Mouse (Mus musculus) MEL (cell line): ENCODE measurements at regions not wholly inside any gene's neighbourhood (a gene's known extent, or its start where the extent isn't known, plus 50 kb on each side); places are given as distances from the start of the nearest gene placed in this dataset.

Experiments
- DNase-seq: peaks from one replicate; pipeline ENCODE4 v3.0.0; 2011; ENCODE audit warnings: low read depth, low spot score
- H3K27ac ChIP-seq: 2 replicates; pipeline ENCODE4 v1.5.1; 2012; ENCODE audit warnings: low read depth, mild to moderate bottlenecking, control low read depth, low read length, moderate library complexity; ENCODE audit not compliant: control insufficient read depth
- H3K27me3 ChIP-seq, 2 experiments: fragments of 150-350 bp in 1 of 2; sonication (generic) in 1 of 2; 2 replicates each; pipeline ENCODE4 v1.6.1; 2012; ENCODE audit warnings: low read length in 2 of 2, mild to moderate bottlenecking in 2 of 2, improper control_type of control experiment in 1 of 2, moderate library complexity in 1 of 2; ENCODE audit not compliant: insufficient read depth in 2 of 2, control insufficient read depth in 1 of 2
- H3K36me3 ChIP-seq, 2 experiments: 2 replicates each; pipeline ENCODE4 v1.6.1; 2012 to 2014; ENCODE audit warnings: low read length in 2 of 2, improper control_type of control experiment in 1 of 2, inconsistent platforms in 1 of 2, mild to moderate bottlenecking in 1 of 2; ENCODE audit not compliant: insufficient read depth in 2 of 2, control insufficient read depth in 1 of 2
- H3K4me1 ChIP-seq, 2 experiments: fragments of 150-350 bp in 1 of 2; sonication (generic) in 1 of 2; 2 replicates each; pipeline ENCODE4 v1.6.1; 2012; ENCODE audit warnings: low read length in 2 of 2, improper control_type of control experiment in 1 of 2, mild to moderate bottlenecking in 1 of 2; ENCODE audit not compliant: insufficient read depth in 2 of 2, control insufficient read depth in 1 of 2
- H3K4me3 ChIP-seq, 2 experiments: fragments of 150-350 bp in 1 of 2; sonication (generic) in 1 of 2; 2 replicates each; pipeline ENCODE4 v1.5.1; 2012; ENCODE audit warnings: low read depth in 2 of 2, low read length in 2 of 2, mild to moderate bottlenecking in 2 of 2, moderate library complexity in 2 of 2, control low read depth in 1 of 2, improper control_type of control experiment in 1 of 2; ENCODE audit not compliant: control insufficient read depth in 1 of 2, insufficient read depth in 1 of 2
- H3K79me2 ChIP-seq: 2 replicates; pipeline ENCODE4 v1.6.1; 2012; ENCODE audit warnings: mild to moderate bottlenecking, low read length, moderate library complexity; ENCODE audit not compliant: control insufficient read depth, poor library complexity, insufficient read depth
- H3K9ac ChIP-seq: 2 replicates; pipeline ENCODE4 v1.6.1; 2012; ENCODE audit warnings: low read depth, mild to moderate bottlenecking, control low read depth, low read length, moderate library complexity; ENCODE audit not compliant: control insufficient read depth, poor library complexity, severe bottlenecking
- H3K9me3 ChIP-seq: fragments of 150-350 bp; sonication (generic); replicated peaks from 2 replicates; pipeline ENCODE4 v1.6.1; 2012; ENCODE audit warnings: mild to moderate bottlenecking, low read length, improper control_type of control experiment, moderate library complexity; ENCODE audit not compliant: insufficient read depth
- CHD1 ChIP-seq: IDR thresholded peaks from 2 replicates; pipeline ENCODE4 v1.6.1; 2012; ENCODE audit warnings: low read depth, mild to moderate bottlenecking, inconsistent platforms, low read length, improper control_type of control experiment
- CHD2 ChIP-seq: IDR thresholded peaks from 2 replicates; pipeline ENCODE4 v1.6.1; 2011; ENCODE audit warnings: low read length, improper control_type of control experiment
- CTCF ChIP-seq, 3 experiments: IDR thresholded peaks in 2 of 3; conservative IDR thresholded peaks in 1 of 3; 2 replicates each; pipeline ENCODE4 v1.5.1; 2011 to 2012; ENCODE audit warnings: low read length in 3 of 3, low read depth in 2 of 3, mild to moderate bottlenecking in 2 of 3, improper control_type of control experiment in 1 of 3, inconsistent platforms in 1 of 3, mixed read lengths in 1 of 3, moderate library complexity in 1 of 3; ENCODE audit not compliant: control insufficient read depth in 1 of 3, insufficient read depth in 1 of 3, poor library complexity in 1 of 3, severe bottlenecking in 1 of 3
- E2F4 ChIP-seq: IDR thresholded peaks from 2 replicates; pipeline ENCODE4 v1.6.1; 2011; ENCODE audit warnings: low read depth, low read length, improper control_type of control experiment, borderline replicate concordance
- ELF1 ChIP-seq: IDR thresholded peaks from 2 replicates; pipeline ENCODE4 v1.6.1; 2014; ENCODE audit warnings: low read depth, mild to moderate bottlenecking, inconsistent platforms, low read length, improper control_type of control experiment, moderate library complexity
- EP300 ChIP-seq, 2 experiments: IDR thresholded peaks; 2 replicates each; pipeline ENCODE4 v1.6.1; 2011; ENCODE audit warnings: improper control_type of control experiment in 2 of 2, low read length in 2 of 2, low read depth in 1 of 2, mild to moderate bottlenecking in 1 of 2
- ETS1 ChIP-seq: IDR thresholded peaks from 2 replicates; pipeline ENCODE4 v1.6.1; 2012; ENCODE audit warnings: low read depth, mild to moderate bottlenecking, inconsistent platforms, low read length, improper control_type of control experiment, moderate library complexity
- GABPA ChIP-seq: IDR thresholded peaks from 2 replicates; pipeline ENCODE4 v1.6.1; 2012; ENCODE audit warnings: low read depth, mild to moderate bottlenecking, inconsistent platforms, low read length, improper control_type of control experiment, moderate library complexity
- GATA1 ChIP-seq: IDR thresholded peaks from 2 replicates; pipeline ENCODE4 v1.6.1; 2011; ENCODE audit warnings: low read depth, low read length, improper control_type of control experiment
- HCFC1 ChIP-seq: IDR thresholded peaks from 2 replicates; pipeline ENCODE4 v1.6.1; 2012; ENCODE audit warnings: low read depth, mild to moderate bottlenecking, inconsistent platforms, low read length, improper control_type of control experiment, moderate library complexity
- KAT2A ChIP-seq: conservative IDR thresholded peaks from 2 replicates; pipeline ENCODE4 v1.6.1; 2012; ENCODE audit warnings: low read depth, low read length, improper control_type of control experiment, inconsistent platforms
- MAX ChIP-seq: IDR thresholded peaks from 2 replicates; pipeline ENCODE4 v1.6.1; 2011; ENCODE audit warnings: low read length, improper control_type of control experiment
- NRF1 ChIP-seq: IDR thresholded peaks from 2 replicates; pipeline ENCODE4 v1.6.1; 2014; ENCODE audit warnings: low read depth, mild to moderate bottlenecking, inconsistent platforms, low read length, improper control_type of control experiment, moderate library complexity; ENCODE audit not compliant: poor library complexity, insufficient read depth, severe bottlenecking
- POLR2AphosphoS2 ChIP-seq: IDR thresholded peaks from 2 replicates; pipeline ENCODE4 v1.6.1; 2011; ENCODE audit warnings: low read length, improper control_type of control experiment
- RAD21 ChIP-seq: IDR thresholded peaks from 2 replicates; pipeline ENCODE4 v1.6.1; 2011; ENCODE audit warnings: mild to moderate bottlenecking, low read depth, low read length, improper control_type of control experiment
- RCOR1 ChIP-seq: IDR thresholded peaks from 2 replicates; pipeline ENCODE4 v1.6.1; 2012; ENCODE audit warnings: low read depth, mild to moderate bottlenecking, inconsistent platforms, low read length, improper control_type of control experiment
- SMC3 ChIP-seq: IDR thresholded peaks from 2 replicates; pipeline ENCODE4 v1.6.1; 2011; ENCODE audit warnings: low read depth, low read length, improper control_type of control experiment
- TAL1 ChIP-seq: IDR thresholded peaks from 2 replicates; pipeline ENCODE4 v1.6.1; 2012; ENCODE audit warnings: mild to moderate bottlenecking, inconsistent platforms, low read length, moderate library complexity, mixed read lengths
- TCF12 ChIP-seq: IDR thresholded peaks from 2 replicates; pipeline ENCODE4 v1.6.1; 2014; ENCODE audit warnings: low read depth, mild to moderate bottlenecking, inconsistent platforms, low read length, improper control_type of control experiment, moderate library complexity
- USF1 ChIP-seq: IDR thresholded peaks from 2 replicates; pipeline ENCODE4 v1.6.1; 2014; ENCODE audit warnings: low read depth, mild to moderate bottlenecking, inconsistent platforms, low read length, improper control_type of control experiment, moderate library complexity
- USF2 ChIP-seq, 2 experiments: IDR thresholded peaks; 2 replicates each; pipeline ENCODE4 v1.6.1; 2011 to 2012; ENCODE audit warnings: improper control_type of control experiment in 2 of 2, low read length in 2 of 2, borderline replicate concordance in 1 of 2, inconsistent platforms in 1 of 2, low read depth in 1 of 2, mild to moderate bottlenecking in 1 of 2; ENCODE audit not compliant: insufficient read depth in 1 of 2
- ZC3H11A ChIP-seq: IDR thresholded peaks from 2 replicates; pipeline ENCODE4 v1.6.1; 2012; ENCODE audit warnings: low read depth, mild to moderate bottlenecking, inconsistent platforms, low read length, improper control_type of control experiment
- ZMIZ1 ChIP-seq: IDR thresholded peaks from 2 replicates; pipeline ENCODE4 v1.6.1; 2012; ENCODE audit warnings: low read depth, mild to moderate bottlenecking, inconsistent platforms, low read length, improper control_type of control experiment, moderate library complexity

- Histone ChIP-seq H3K79me2 (no peaks in the 10 kb centered on the region), H3K9me3 (no peaks in the 10 kb centered on the region), H3K9ac (no peak overlapping the region), H3K4me1 (no peaks in the 10 kb centered on the region), H3K4me3 (no peak overlapping the region), H3K36me3 (no peaks in the 10 kb centered on the region), H3K27me3 (no peaks in the 10 kb centered on the region), H3K27ac (no peak overlapping the region)
- no peak for DNase-seq
- TF ChIP-seq MAX (no peak), ZMIZ1 (no peak), TCF12 (no peak), EP300 (IDR thresholded peaks at IDR 0.05; ENCODE audit: low read depth in 1 of 2, low read length in 2 of 2) (no peak), CHD1 (no peak), GATA1 (no peak), USF2 (IDR thresholded peaks at IDR 0.05; ENCODE audit: borderline replicate concordance in 1 of 2, insufficient read depth in 1 of 2, low read depth in 1 of 2, low read length in 2 of 2) (no peak), TAL1 (no peak), NRF1 (no peak), ETS1 (no peak), E2F4 (no peak), ELF1 (no peak), CHD2 (no peak), SMC3 (no peak)
Measured at GRCm38 (mm10) chr6:102913776-102914175, 340.9 kb upstream of the Cntn3 start.

- DNase-seq: no peak
- H3K27me3 ChIP-seq: no peaks in the 10 kb centered on the region
- H3K9me3 ChIP-seq: no peaks in the 10 kb centered on the region
- no peak overlapping the region for H3K4me3 ChIP-seq
- no peak overlapping the region for H3K9ac ChIP-seq
- H3K36me3 ChIP-seq: peaks cover 0 to 4% of the 10 kb centered on the region in 2 experiments; a peak in 1 of 4 replicates
- H3K79me2 ChIP-seq: no peaks in the 10 kb centered on the region
- peaks cover 2 to 11% of the 10 kb centered on the region in 2 experiments; a peak in 3 of 4 replicates for H3K4me1 ChIP-seq
- TF ChIP-seq ZC3H11A: no peak
- no peak for TF ChIP-seq RCOR1
- no peak for TF ChIP-seq RAD21
- no peak for TF ChIP-seq ZMIZ1
- TF ChIP-seq HCFC1: no peak
- no peak for TF ChIP-seq CTCF (IDR thresholded peaks at IDR 0.05 in 2 of 3, conservative IDR thresholded peaks at IDR 0.05 in 1 of 3; ENCODE audit: control insufficient read depth in 1 of 3, insufficient read depth in 1 of 3, low read depth in 2 of 3, low read length in 3 of 3, poor library complexity in 1 of 3, severe bottlenecking in 1 of 3)
- TF ChIP-seq ETS1: no peak
- TF ChIP-seq CHD2: no peak
- no peak for TF ChIP-seq E2F4
- TF ChIP-seq USF1: no peak
- no peak for TF ChIP-seq POLR2AphosphoS2
- TF ChIP-seq KAT2A: no peak
- no peak for TF ChIP-seq GABPA
- H3K27ac ChIP-seq: no peak overlapping the region
Measured at GRCm38 (mm10) chr6:102903960-102904359, 331.1 kb upstream of the Cntn3 start.
